Mouse (Mus musculus) spleen, adult 2 months (tissue): ENCODE data around the gene Mrpl54.

Experiments used
- CTCF ChIP-seq: fragments of 200-500 bp; IDR thresholded peaks from 2 replicates; pipeline ENCODE4 v1.5.1; 2011; ENCODE audit warnings: mild to moderate bottlenecking, inconsistent platforms; ENCODE audit not compliant: insufficient read depth, insufficient read length, insufficient replicate concordance; ENCODE audit errors: extremely low read depth
- POLR2A ChIP-seq: fragments of 200-500 bp; IDR thresholded peaks from 2 replicates; pipeline ENCODE4 v1.6.1; 2011; ENCODE audit warnings: low read depth, low read length, inconsistent platforms

GRCm38 (mm10) chr10:81303761-81304160 is 37.0 kb upstream of the Mrpl54 start:
- TF ChIP-seq CTCF (no peak), POLR2A (no peak)
